Mouse (Mus musculus): ENCODE data around the gene Tmem39a.

The Tmem39a gene

DNA sequence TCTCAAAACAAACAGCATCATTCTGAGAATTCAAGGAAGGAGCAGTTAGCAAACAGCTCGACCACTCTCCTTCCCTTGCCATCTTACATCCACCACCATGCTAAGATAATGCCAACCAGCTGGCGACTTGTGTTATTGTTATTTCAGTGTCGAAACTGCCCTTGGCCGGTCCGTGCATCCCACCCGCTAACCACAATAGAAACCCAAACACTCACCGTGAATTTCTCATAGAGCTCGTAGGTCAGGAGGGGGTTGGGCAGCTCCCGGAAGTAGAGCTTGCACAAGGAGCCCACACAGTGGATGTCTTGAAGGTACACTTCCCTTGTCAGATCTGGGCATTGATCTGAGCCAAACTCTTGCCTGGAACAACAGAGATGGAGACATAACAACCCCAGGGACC, 78.2 kb downstream of the Tmem39a start:
- peak; percentile 53 for DNase-seq (ENCODE audit: low spot score)

DNA sequence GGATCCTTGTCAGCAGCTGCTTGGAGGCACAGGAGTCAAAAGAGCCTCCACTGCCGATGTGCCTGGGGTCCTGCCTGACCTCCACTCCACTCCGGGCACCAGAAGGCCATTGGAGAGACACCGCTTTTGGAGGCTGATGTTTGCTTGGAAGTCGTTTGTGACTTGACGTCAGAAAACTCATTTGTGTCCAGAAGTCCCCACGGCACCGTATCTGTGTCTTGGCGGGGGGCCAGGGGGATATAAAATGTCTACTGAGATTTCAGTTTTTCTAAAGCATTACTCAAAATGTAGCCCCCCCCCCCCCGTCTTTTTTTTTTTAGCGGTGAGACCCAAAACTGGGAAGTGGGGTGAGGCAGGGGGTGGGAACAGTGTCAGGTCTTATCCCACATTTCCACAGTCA, 78.6 kb downstream of the Tmem39a start:
- no peak for DNase-seq (ENCODE audit: low spot score)
